Mouse (Mus musculus) brain, embryonic 14.5 days (tissue): ENCODE measurements around the gene Ndufb4.

Experiments
- CTCF ChIP-seq: fragments of 200-500 bp; IDR thresholded peaks from 2 replicates; pipeline ENCODE4 v1.5.1; 2012; ENCODE audit warnings: inconsistent platforms, mild to moderate bottlenecking, moderate library complexity, borderline replicate concordance; ENCODE audit not compliant: insufficient read depth, insufficient read length; ENCODE audit errors: extremely low read depth
- POLR2A ChIP-seq: fragments of 200-500 bp; IDR thresholded peaks from 2 replicates; pipeline ENCODE4 v1.6.1; 2012; ENCODE audit warnings: mild to moderate bottlenecking, inconsistent platforms, borderline replicate concordance; ENCODE audit not compliant: poor library complexity, insufficient read depth, insufficient read length, severe bottlenecking; ENCODE audit errors: extremely low read depth

DNA sequence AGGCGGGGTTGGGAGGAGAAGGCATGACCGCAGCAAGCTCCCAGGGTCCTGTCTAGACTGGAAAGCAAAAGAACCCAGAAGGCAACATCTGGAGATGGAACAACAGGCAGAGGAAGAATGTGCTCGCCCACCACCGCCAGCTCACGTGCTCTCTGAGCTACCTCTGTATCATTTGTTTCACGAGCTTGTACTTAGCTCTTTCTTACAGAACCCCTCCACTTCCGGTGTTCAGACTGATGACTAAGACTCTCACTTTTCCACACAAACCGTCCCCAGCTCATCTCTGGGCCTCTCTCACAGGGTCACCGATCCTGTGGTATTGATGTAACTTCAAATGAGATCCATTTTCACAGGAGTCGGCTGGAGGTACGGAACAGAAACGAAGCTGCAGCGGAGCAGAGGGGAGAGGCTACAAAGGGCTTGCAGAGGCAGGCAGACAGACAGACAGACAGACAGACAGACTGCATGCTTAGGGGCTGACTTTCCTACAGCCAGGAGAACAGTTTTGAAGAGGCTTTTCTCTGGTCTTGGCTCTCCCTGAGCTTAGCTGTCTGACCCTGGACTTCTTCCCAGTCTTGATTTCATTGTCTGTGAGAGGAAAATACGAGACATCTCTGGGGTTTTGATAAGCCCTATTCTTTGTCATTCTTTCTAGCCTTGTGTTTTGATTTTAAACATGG, 33.2 kb upstream of the Ndufb4 start:
- TF ChIP-seq POLR2A (no peak), CTCF (no peak)
